Mouse (Mus musculus): ENCODE results near the gene Mapkapk2. TPM values are rescaled to one million over a fixed set of nuclear protein-coding genes. Genes with fewer than 3 reads are reported as not detected.
"Not testable (repeated sequence)": the region's sequence is repeated elsewhere in the genome, so short reads cannot be mapped to it uniquely, and the experiment has no call there.

The Mapkapk2 gene
- total RNA-seq, 1 experiment from 2014 or later: 134 TPM

GRCm38 (mm10) chr1:131048946-131049345 is 48.7 kb downstream of the Mapkapk2 start:
- DNase-seq: no peak

DNA sequence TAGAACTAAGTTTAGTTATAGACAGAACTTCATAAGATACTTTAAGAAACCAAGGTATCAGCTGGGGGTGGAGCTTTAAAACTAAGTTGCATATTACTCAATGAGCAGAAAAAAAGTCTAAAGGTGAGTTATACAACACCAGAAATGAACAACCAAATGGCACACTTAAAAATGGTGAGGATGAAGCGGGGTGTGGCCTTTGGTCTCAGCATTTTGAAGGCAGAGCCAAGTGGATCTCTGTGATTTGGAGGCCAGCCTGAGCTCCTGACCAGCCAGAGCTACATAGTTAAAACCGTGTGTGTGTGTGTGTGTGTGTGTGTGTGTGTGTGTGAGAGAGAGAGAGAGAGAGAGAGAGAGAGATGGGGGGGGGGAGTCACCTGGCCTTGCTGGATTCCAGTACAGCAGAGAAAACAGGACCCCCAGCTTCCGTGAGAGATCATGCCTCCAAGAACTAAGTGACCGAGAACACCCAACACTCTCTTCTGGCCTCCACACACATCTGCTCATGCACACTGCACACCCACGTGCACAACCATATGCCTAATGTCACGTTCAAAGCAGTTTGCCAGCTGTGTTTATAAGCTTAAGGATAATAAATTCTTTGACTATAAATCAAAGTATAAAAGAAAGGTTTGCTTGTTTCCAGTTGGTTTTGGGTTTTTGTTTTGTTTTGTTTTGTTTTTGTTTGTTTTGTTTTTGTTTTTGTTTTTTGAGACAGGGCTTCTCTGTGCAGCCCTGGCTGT is 49.3 kb downstream of the Mapkapk2 start:
- no peak for DNase-seq

DNA sequence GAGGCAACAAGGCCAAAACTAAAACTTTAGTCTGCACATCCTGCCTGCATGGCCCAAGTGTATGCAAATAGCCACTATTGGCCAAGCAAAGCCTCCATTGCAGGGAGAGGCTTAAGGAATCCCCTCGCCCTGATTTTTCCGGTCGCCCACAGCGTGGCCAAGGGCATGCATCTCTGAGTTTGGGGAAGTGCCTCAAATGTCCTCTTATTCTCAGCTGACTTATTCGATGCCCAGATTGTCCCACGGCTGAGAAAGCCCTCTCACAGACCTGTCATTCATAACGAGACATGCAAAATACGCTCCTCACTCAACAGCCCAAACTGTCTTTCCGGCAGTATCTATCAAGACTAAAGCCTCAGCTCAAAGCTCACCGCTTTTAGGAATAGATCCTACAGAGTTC is 51.0 kb downstream of the Mapkapk2 start:
- no peak for DNase-seq

DNA sequence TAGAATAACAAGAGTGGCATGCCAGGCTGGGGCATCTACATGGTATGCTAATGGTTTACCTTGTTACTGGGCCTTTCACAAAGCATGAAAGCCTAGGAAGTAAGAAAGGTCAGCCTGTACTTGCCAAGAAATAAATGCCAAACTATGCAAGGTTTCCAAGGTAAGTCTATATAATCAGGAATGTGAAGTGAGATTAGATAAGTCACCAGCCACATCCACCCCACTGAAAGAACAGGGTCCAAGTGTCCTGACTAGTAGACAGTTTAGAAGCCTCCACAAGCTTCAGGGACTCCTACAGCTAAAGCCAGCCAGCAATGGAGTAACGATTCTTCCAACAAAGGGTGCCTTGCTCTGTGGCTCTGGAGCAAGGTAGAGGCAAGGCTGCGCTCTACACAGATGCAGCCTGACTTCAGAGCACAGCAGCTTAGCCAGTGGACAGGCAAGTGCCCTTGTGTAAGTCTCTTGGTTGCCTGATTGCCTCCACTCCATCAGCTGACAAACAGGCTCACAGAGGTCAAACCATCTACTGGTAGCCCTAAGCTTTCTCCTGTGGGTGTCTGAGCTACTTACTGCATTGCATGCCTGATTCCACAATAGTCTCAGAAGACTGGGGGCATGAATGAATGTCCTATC is 51.8 kb downstream of the Mapkapk2 start:
- DNase-seq: no peak

DNA sequence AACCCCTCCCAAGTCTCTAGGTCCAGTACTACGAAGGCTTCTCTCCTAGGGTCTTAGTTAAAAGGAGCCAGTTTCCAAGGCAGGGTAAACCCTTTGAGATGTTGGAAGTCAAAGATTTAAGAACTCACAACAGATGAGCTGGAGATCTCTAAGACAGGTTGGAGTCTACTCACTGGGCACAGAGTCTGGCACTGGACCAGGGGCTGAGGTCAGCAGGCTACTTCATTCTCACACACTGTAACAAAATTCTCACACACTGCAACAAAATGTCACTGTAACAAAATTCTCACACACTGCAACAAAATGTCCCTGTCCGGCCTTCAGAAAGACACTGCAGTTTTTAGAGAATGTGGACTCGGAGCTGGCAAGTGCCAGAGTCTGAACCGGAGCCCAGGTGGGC is 54.0 kb downstream of the Mapkapk2 start:
- no peak for DNase-seq

- DNase-seq: no peak
Observed at GRCm38 (mm10) chr1:131042721-131043120, 54.9 kb downstream of the Mapkapk2 start.

GRCm38 (mm10) chr1:131042263-131042662 is 55.4 kb downstream of the Mapkapk2 start:
- no peak for DNase-seq

GRCm38 (mm10) chr1:131039479-131039878 is 58.1 kb downstream of the Mapkapk2 start:
- DNase-seq: no peak

- no peak for DNase-seq
Observed at GRCm38 (mm10) chr1:131038415-131039017, 59.1 kb downstream of the Mapkapk2 start.

DNA sequence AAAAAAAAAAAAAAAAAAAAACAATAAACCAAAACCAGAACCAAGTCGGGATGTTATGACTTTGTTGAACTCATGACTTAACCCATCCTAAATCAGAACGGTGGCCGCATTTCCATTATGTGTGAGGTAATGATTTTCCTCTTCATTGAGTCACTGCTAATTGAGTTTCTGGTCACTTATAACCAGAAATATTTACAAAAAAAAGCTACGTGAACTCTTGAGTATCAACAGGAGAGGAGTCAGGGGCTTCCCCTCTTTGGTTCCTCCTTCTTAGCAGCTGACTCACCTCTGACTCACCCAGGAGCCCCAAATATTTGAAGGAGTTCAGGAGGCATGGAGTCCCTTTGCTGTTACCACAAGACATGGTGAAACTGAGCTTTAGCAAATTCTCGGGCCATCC is 59.6 kb downstream of the Mapkapk2 start:
- DNase-seq: no peak

GRCm38 (mm10) chr1:131031267-131031666 is 66.4 kb downstream of the Mapkapk2 start:
- no peak for DNase-seq

DNA sequence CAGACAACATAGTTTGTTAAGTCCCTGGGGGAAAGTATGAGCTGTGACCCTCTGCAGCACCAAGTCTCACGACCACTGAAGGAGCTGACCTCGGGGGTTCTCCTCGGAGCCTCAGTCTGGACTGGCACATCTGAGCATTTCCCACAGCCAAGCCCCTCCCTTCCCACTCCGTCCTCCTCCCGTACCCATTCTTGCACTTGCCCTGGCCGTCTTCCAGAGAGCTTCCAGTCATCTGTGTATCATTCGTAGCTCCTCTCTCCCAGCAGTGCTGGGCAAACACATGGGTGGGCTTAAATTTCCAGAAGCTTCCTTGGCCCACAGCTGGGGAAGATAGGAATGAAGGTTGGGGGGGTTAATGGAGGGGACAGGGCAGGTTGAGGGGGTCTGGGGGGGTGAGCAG is 67.4 kb downstream of the Mapkapk2 start:
- DNase-seq: no peak

- DNase-seq: no peak
Observed at GRCm38 (mm10) chr1:131029215-131029614, 68.4 kb downstream of the Mapkapk2 start.

GRCm38 (mm10) chr1:131025843-131026190 is 71.8 kb downstream of the Mapkapk2 start:
- no peak for DNase-seq

GRCm38 (mm10) chr1:131024900-131025842 is 72.5 kb downstream of the Mapkapk2 start:
- no peak for DNase-seq

DNA sequence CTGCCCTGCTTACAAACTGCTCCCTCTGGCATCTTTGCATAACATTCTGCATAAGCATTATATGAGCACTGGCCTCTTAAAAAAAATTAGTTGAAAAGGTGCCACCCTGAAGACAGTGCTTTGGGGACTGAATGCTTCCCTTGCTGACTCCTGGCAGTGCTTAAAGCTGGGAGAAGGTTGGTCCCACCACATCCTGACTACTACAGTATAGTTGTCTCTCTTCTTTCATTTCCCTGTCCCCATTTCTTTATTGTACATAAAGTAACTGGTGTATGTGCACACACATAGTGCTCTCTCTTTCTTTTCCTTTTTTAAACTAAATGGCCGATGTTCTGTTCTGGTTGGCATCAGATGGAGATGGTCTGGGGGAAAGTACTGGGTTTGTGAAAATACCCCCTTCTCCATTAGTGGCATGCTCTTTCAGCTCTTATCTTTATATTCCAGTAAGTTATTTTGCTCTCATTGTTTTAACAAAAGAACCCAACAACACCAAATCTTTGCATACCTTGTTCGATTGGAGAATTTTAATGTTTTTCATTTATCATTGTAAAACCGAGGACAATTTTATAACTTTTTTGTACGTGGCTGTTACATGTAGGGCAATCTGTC is 74.3 kb downstream of the Mapkapk2 start:
- not testable (repeated sequence) for DNase-seq

- no peak for DNase-seq
Observed at GRCm38 (mm10) chr1:131022591-131023249, 74.9 kb downstream of the Mapkapk2 start.

DNA sequence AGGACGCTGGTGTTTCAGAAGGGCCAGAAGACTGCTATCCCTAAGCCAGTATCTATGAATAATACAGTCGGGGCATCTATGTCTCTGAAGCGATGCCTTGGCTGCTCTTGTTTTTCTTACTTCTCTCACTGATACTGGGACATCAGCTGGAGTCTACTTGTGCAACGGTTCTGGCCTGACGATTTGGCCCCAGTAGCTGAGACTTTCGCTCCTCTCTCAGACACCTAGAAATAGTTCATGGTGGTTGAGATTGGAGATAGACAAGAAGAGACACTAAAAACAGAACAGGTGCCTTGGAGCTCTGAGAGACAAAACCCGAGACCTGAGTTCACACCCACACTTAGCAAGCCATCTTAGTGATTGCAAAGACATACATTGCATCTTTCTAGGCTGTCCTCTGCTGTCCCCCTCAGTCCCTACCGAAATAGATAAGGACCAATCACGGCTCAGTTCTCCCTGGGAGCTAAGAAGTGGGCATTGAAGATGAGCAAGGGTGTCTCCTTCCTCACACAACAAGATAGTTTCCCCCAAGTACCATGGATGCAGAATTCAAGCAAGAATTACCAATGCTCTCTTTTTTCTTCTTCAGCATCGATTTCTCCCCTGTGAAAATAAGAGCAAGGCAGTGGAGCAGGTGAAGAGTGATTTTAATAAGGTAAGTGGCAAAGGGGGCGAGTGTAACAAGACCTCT is 75.6 kb downstream of the Mapkapk2 start:
- no peak for DNase-seq

DNA sequence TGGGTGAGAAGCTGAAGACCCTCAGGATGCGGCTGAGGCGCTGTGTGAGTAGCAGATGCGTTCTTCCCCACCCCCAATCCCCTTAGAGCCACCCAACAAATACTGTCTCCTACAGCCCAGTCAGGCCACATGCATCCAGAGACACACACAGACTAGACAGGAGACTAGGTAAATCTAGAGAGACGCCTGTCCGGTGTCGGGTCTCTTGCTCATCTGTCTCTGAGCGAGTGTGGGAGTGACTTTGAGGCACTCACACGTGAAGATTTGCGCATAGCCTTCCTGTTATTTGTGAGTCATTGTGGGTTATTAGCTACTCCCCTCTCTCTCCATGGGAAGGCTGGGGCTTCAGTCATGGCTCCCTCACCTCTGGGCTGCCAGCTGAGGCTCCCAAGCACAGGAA is 76.2 kb downstream of the Mapkapk2 start:
- no peak for DNase-seq

DNA sequence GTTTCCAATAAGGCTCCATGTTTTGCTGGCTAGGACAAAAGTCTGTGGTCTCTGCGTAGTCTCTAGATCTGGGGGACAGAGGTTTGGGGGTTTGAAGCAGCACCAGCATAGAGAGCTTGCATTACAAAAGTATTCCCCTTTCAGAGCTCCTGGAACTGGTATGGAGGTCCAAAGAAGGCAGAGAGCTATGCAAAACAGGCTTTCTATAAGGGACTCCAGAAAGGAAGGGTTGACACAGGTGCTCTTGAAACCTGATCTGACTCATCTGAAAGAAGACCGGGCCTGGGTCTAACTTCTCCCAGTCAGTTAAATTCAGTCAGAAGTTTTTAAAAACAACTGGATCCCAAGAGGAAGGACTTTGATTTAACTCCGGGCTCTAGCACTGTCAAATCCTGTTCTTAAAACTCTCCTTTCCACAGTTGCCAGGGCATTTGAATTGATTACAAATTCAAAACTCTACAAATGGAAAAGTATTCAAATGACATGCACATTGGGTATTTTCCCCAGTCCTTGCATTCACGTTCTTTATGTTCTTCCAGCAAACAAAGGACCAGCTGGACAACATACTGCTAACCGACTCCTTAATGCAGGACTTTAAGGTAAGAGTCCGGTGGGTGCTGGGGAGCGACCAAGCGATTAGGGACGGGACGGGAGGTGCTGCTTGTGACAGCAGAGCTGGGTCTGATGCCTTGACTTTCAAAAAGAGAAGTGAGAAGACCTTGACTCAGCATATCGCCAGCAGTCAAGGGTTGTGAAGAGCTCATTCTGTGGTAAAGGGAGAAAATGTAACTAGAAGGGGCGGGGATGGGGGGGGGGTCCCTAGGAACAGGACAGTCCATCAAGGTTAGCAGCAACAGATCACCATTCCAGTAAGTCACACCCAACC is 77.0 kb downstream of the Mapkapk2 start:
- no peak for DNase-seq
